Mouse (Mus musculus): ENCODE data around the gene Nop56.

The Nop56 gene

GRCm38 (mm10) chr2:130274149-130274861, at the start of gene Nop56:
Nop56 (plus strand) TSS chr2:130274430.
- DNase-seq (ENCODE audit: low spot score): peak; percentile 100

GRCm38 (mm10) chr2:130246912-130247311, 27.3 kb upstream of the Nop56 start:
- peak; percentile 42 for DNase-seq (ENCODE audit: low spot score)

GRCm38 (mm10) chr2:130248226-130248625, 26.0 kb upstream of the Nop56 start:
- no peak for DNase-seq (ENCODE audit: low spot score)

- DNase-seq (ENCODE audit: low spot score): no peak
These were observed 17.5 kb upstream of the Nop56 start for GRCm38 (mm10) chr2:130256762-130257161.

GRCm38 (mm10) chr2:130260822-130261221, 13.4 kb upstream of the Nop56 start:
- no peak for DNase-seq (ENCODE audit: low spot score)

GRCm38 (mm10) chr2:130261914-130262313, 12.3 kb upstream of the Nop56 start:
- DNase-seq (ENCODE audit: low spot score): no peak

- DNase-seq (ENCODE audit: low spot score): no peak
These were observed 11.8 kb upstream of the Nop56 start for GRCm38 (mm10) chr2:130262398-130262797.

GRCm38 (mm10) chr2:130265520-130265919, 8.7 kb upstream of the Nop56 start:
- DNase-seq (ENCODE audit: low spot score): no peak

GRCm38 (mm10) chr2:130268074-130268473, 6.2 kb upstream of the Nop56 start:
- no peak for DNase-seq (ENCODE audit: low spot score)

- DNase-seq (ENCODE audit: low spot score): no peak
These were observed 498 bp upstream of the Nop56 start for GRCm38 (mm10) chr2:130273732-130274131.

- DNase-seq (ENCODE audit: low spot score): no peak
These were observed 632 bp downstream of the Nop56 start for GRCm38 (mm10) chr2:130274862-130275261.

GRCm38 (mm10) chr2:130275649-130276048, 1.4 kb downstream of the Nop56 start:
- peak; percentile 58 for DNase-seq (ENCODE audit: low spot score)

- DNase-seq (ENCODE audit: low spot score): no peak
These were observed 5.4 kb downstream of the Nop56 start for GRCm38 (mm10) chr2:130279600-130280091.

- peak; percentile 27 for DNase-seq (ENCODE audit: low spot score)
These were observed 6.0 kb downstream of the Nop56 start for GRCm38 (mm10) chr2:130280224-130280623.

- peak; percentile 54 for DNase-seq (ENCODE audit: low spot score)
These were observed 6.6 kb downstream of the Nop56 start for GRCm38 (mm10) chr2:130280818-130281217.

GRCm38 (mm10) chr2:130283854-130284654, 9.8 kb downstream of the Nop56 start, which contains the start of gene Idh3b:
Idh3b (minus strand) TSS chr2:130284547.
- peak; percentile 88 for DNase-seq (ENCODE audit: low spot score)

GRCm38 (mm10) chr2:130289086-130289485, 14.9 kb downstream of the Nop56 start:
- DNase-seq (ENCODE audit: low spot score): no peak

GRCm38 (mm10) chr2:130291434-130291833, 17.2 kb downstream of the Nop56 start:
- DNase-seq (ENCODE audit: low spot score): peak; percentile 87

- DNase-seq (ENCODE audit: low spot score): no peak
These were observed 18.8 kb downstream of the Nop56 start for GRCm38 (mm10) chr2:130293009-130293408.

- peak; percentile 14 for DNase-seq (ENCODE audit: low spot score)
These were observed 19.3 kb downstream of the Nop56 start for GRCm38 (mm10) chr2:130293486-130293885.

GRCm38 (mm10) chr2:130294218-130294935, 20.1 kb downstream of the Nop56 start:
- no peak for DNase-seq (ENCODE audit: low spot score)

GRCm38 (mm10) chr2:130294936-130295277, 20.7 kb downstream of the Nop56 start, which contains the start of gene Ebf4:
Ebf4 (plus strand) TSS chr2:130295169.
- peak; percentile 22 for DNase-seq (ENCODE audit: low spot score)
